Mouse (Mus musculus) CH12.LX (cell line): ENCODE measurements around the gene Cpne5.

ENCODE experiments used
- BHLHE40 ChIP-seq: IDR thresholded peaks from 2 replicates; pipeline ENCODE4 v1.6.1; 2011; ENCODE audit warnings: mild to moderate bottlenecking, low read depth, low read length, improper control_type of control experiment
- CTCF ChIP-seq, 2 experiments: IDR thresholded peaks in 1 of 2; conservative IDR thresholded peaks in 1 of 2; 2 replicates each; pipeline ENCODE4 v1.5.1; 2011 to 2012; ENCODE audit warnings: low read depth in 2 of 2, low read length in 2 of 2, improper control_type of control experiment in 1 of 2, inconsistent platforms in 1 of 2, mild to moderate bottlenecking in 1 of 2, moderate library complexity in 1 of 2
- ELF1 ChIP-seq: IDR thresholded peaks from 2 replicates; pipeline ENCODE4 v1.6.1; 2014; ENCODE audit warnings: low read depth, mild to moderate bottlenecking, inconsistent platforms, low read length, improper control_type of control experiment
- EP300 ChIP-seq: IDR thresholded peaks from 2 replicates; pipeline ENCODE4 v1.6.1; 2011; ENCODE audit warnings: low read length, improper control_type of control experiment
- GABPA ChIP-seq: IDR thresholded peaks from 2 replicates; pipeline ENCODE4 v1.6.1; 2012; ENCODE audit warnings: low read depth, low read length, improper control_type of control experiment, inconsistent platforms; ENCODE audit not compliant: insufficient replicate concordance
- HCFC1 ChIP-seq: IDR thresholded peaks from 2 replicates; pipeline ENCODE4 v1.6.1; 2012; ENCODE audit warnings: low read depth, mild to moderate bottlenecking, inconsistent platforms, low read length, improper control_type of control experiment
- JUND ChIP-seq: conservative IDR thresholded peaks from 2 replicates; pipeline ENCODE4 v1.6.1; 2011; ENCODE audit warnings: low read depth, low read length, improper control_type of control experiment
- KAT2A ChIP-seq: IDR thresholded peaks from 2 replicates; pipeline ENCODE4 v1.6.1; 2012; ENCODE audit warnings: low read length, improper control_type of control experiment, inconsistent platforms; ENCODE audit not compliant: insufficient replicate concordance
- MEF2A ChIP-seq: IDR thresholded peaks from 2 replicates; pipeline ENCODE4 v1.6.1; 2014; ENCODE audit warnings: low read depth, mild to moderate bottlenecking, inconsistent platforms, low read length, improper control_type of control experiment, borderline replicate concordance
- RAD21 ChIP-seq: IDR thresholded peaks from 2 replicates; pipeline ENCODE4 v1.6.1; 2011; ENCODE audit warnings: low read depth, mild to moderate bottlenecking, low read length, improper control_type of control experiment, moderate library complexity
- SMC3 ChIP-seq: IDR thresholded peaks from 2 replicates; pipeline ENCODE4 v1.6.1; 2011; ENCODE audit warnings: low read depth, low read length, improper control_type of control experiment
- TCF12 ChIP-seq: IDR thresholded peaks from 2 replicates; pipeline ENCODE4 v1.6.1; 2014; ENCODE audit warnings: low read depth, mild to moderate bottlenecking, inconsistent platforms, low read length, improper control_type of control experiment
- ZMIZ1 ChIP-seq: IDR thresholded peaks from 2 replicates; pipeline ENCODE4 v1.6.1; 2012; ENCODE audit warnings: low read depth, mild to moderate bottlenecking, inconsistent platforms, low read length, improper control_type of control experiment
- ZNF384 ChIP-seq: IDR thresholded peaks from 2 replicates; pipeline ENCODE4 v1.6.1; 2012; ENCODE audit warnings: low read depth, low read length, improper control_type of control experiment, inconsistent platforms

DNA sequence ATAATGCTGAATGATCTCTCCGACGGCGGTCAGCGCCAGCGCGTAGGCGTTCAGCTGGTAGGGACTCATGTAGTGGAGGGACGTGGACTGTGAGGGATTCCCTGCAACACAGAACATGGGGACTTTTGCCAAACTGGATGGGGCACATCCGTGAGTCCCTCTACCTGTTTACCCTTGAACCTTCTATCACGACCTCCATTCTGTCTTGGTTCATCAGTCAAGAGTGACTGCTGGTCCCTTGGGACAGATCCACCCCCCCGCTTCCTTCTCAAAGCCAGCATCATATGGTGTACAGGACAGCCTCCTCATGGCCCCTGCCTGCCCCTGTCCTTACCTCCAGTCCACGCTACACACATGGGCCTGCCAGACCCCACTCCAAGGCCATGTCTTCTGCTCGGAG is 75.6 kb downstream of the Cpne5 start:
- TF ChIP-seq TCF12 (no peak), JUND (no peak), EP300 (no peak), ZNF384 (no peak), CTCF (conservative IDR thresholded peaks at IDR 0.05 in 1 of 2, IDR thresholded peaks at IDR 0.05 in 1 of 2; ENCODE audit: low read depth in 2 of 2, low read length in 2 of 2) (no peak), GABPA (no peak), KAT2A (no peak), BHLHE40 (no peak), MEF2A (no peak), HCFC1 (no peak), ZMIZ1 (no peak), SMC3 (no peak), RAD21 (no peak), ELF1 (no peak)
